ENCODE assay signal across 8 mouse cellular contexts in the genomic region with DNA sequence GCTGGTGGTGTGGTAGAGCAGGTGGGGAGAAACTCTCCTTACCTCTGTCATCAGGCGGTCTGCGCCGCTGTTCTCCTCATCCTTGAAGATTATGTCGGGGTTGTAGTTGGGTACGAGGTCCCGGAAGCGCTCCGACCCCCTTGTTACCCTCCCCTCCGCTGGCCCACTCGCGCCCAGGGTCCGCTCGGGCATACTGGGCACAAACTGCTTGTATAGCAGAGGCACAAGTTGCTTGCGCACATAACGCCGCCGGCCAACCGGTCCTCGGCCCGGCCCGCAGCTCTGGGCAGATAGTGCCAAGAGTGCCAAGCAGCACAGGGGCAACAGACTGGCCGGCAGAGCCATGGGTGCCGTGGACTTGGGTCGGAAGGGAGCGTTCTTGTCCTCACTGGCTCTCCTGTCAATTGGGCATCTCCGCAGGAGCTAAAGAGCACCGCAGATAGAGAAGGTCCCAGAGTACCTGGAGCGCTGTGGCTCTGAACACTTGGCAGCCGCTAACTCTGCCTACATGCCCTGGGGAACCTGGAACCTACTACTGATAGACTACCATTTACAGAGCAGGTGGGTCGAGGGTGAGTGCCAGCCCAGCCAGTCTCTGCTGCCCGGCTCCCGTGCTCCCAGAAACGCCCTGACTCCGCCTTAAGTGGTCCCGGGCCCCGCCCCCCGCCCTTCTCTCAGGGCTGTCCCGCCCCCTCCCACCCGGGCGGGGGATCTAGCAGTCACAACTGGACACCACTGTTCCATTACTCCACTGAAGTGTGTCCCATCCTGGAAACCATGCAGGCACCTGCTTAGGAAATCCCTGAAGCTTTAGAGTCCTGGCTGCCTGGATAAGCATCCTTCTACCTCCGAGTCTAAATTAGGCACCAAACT. TPM values are rescaled to one million over a fixed set of nuclear protein-coding genes. Genes with fewer than 3 reads are reported as not detected.
DNase-seq lines count a peak whose midpoint lies in the region; ATAC-seq and TF ChIP-seq lines count a peak whose summit lies in the region.

TSS of gene Dhh (minus strand) at position 613 of the 873 bp plus-strand sequence.

- no peak within 1 kb of the TSS for H3K27ac ChIP-seq in kidney, embryonic 14.5 days (ENCODE audit: low read depth, low read length)
- no peak within 1 kb of the TSS for H3K27ac ChIP-seq in forebrain, embryonic 15.5 days (replicated peaks)
- no peak within 1 kb of the TSS for H3K27ac ChIP-seq in midbrain, embryonic 14.5 days (replicated peaks; ENCODE audit: low read depth, low read length)
- no peak within 1 kb of the TSS for H3K27ac ChIP-seq in cerebellum, adult 2 months (ENCODE audit: insufficient read depth, low read length)

- no peak for TF ChIP-seq CTCF in cerebellum, adult 2 months (IDR thresholded peaks at IDR 0.05; ENCODE audit: borderline replicate concordance, insufficient read depth, low read depth, low read length)

- peaks cover 40% of the 10 kb centered on the region for H3K4me1 ChIP-seq in kidney, embryonic 14.5 days (ENCODE audit: control insufficient read depth, insufficient read depth, low read length)
- H3K4me1 ChIP-seq in forebrain, embryonic 15.5 days: peaks cover 40% of the 10 kb centered on the region
- peaks cover 25% of the 10 kb centered on the region for H3K4me1 ChIP-seq in midbrain, embryonic 14.5 days (ENCODE audit: control insufficient read depth, insufficient read depth, low read length)
- H3K4me1 ChIP-seq in cerebellum, adult 2 months (ENCODE audit: control insufficient read depth, insufficient read depth, low read length): peaks cover 6% of the 10 kb centered on the region

- peak within 1 kb of the TSS; percentile 38 for H3K4me2 ChIP-seq in kidney, embryonic 14.5 days (replicated peaks; ENCODE audit: low read depth, low read length)
- peak within 1 kb of the TSS; percentile 26 for H3K4me2 ChIP-seq in forebrain, embryonic 15.5 days (replicated peaks)
- peak within 1 kb of the TSS; percentile 35 for H3K4me2 ChIP-seq in midbrain, embryonic 14.5 days (ENCODE audit: low read length)

- H3K27me3 ChIP-seq in kidney, embryonic 14.5 days (ENCODE audit: control insufficient read depth, insufficient read depth, low read length): peaks cover 64% of the 10 kb centered on the region
- H3K27me3 ChIP-seq in forebrain, embryonic 15.5 days: peaks cover 65% of the 10 kb centered on the region
- H3K27me3 ChIP-seq in midbrain, embryonic 14.5 days (ENCODE audit: control insufficient read depth, insufficient read depth, low read length): peaks cover 63% of the 10 kb centered on the region
- H3K27me3 ChIP-seq in cerebellum, adult 2 months (ENCODE audit: control insufficient read depth, insufficient read depth, low read length): peaks cover 1% of the 10 kb centered on the region; the same call in 1 of the 2 replicates

- WGBS in kidney, embryonic 14.5 days: under 1% methylated on average over 41 of the region's 41 CpGs
- under 1% methylated on average over 41 of the region's 41 CpGs for WGBS in forebrain, embryonic 15.5 days
- under 1% methylated on average over 41 of the region's 41 CpGs for WGBS in midbrain, embryonic 14.5 days
- WGBS in cerebellum, adult 2 months: 4% methylated on average over 41 of the region's 41 CpGs

- H3K9me3 ChIP-seq in kidney, embryonic 14.5 days (ENCODE audit: control insufficient read depth, low read length): no peaks in the 10 kb centered on the region
- no peaks in the 10 kb centered on the region for H3K9me3 ChIP-seq in forebrain, embryonic 15.5 days
- no peaks in the 10 kb centered on the region for H3K9me3 ChIP-seq in midbrain, embryonic 14.5 days (ENCODE audit: control insufficient read depth, low read length)

- no peak for TF ChIP-seq POLR2A in cerebellum, adult 2 months (IDR thresholded peaks at IDR 0.05; ENCODE audit: borderline replicate concordance, insufficient read depth, low read length)

- no peak within 1 kb of the TSS for H3K9ac ChIP-seq in kidney, embryonic 14.5 days (ENCODE audit: low read depth, low read length)
- H3K9ac ChIP-seq in forebrain, embryonic 15.5 days (replicated peaks): no peak within 1 kb of the TSS
- no peak within 1 kb of the TSS for H3K9ac ChIP-seq in midbrain, embryonic 14.5 days (replicated peaks; ENCODE audit: low read length)

- peak; percentile 70 for ATAC-seq in kidney, embryonic 14.5 days (ENCODE audit: low FRiP score, low TSS enrichment)
- 0 out of 2 replicates have a peak, but pooled peaks have one; percentile 14 for ATAC-seq in forebrain, embryonic 15.5 days (replicated peaks)
- ATAC-seq in midbrain, embryonic 14.5 days (ENCODE audit: low FRiP score, low TSS enrichment): no peak
- ATAC-seq in monocyte, adult 5-6 weeks (replicated peaks; ENCODE audit: insufficient number of reproducible peaks, low FRiP score, low TSS enrichment, poor library complexity, severe bottlenecking): no peak

- H3K36me3 ChIP-seq in kidney, embryonic 14.5 days (ENCODE audit: control insufficient read depth, insufficient read depth, low read length): 0 out of 2 replicates have a peak, but pooled peaks cover under 1% of the 10 kb centered on the region
- peaks cover 3% of the 10 kb centered on the region for H3K36me3 ChIP-seq in forebrain, embryonic 15.5 days
- peaks cover 6% of the 10 kb centered on the region for H3K36me3 ChIP-seq in midbrain, embryonic 14.5 days (ENCODE audit: control insufficient read depth, insufficient read depth, low read length)

- no peak for DNase-seq in kidney, adult 9 months
- peak; percentile 24 to 61 for DNase-seq in kidney, postnatal 25 days
- DNase-seq in midbrain, embryonic 14.5 days: peak; percentile 31
- DNase-seq in cerebellum, adult 2 months: no peak
- DNase-seq in cerebellum, postnatal 36 days: no peak

- peak within 1 kb of the TSS; percentile 31 for H3K4me3 ChIP-seq in kidney, embryonic 14.5 days (ENCODE audit: low read length)
- H3K4me3 ChIP-seq in forebrain, embryonic 15.5 days: peak within 1 kb of the TSS; percentile 15
- H3K4me3 ChIP-seq in midbrain, embryonic 14.5 days (replicated peaks; ENCODE audit: low read depth, low read length): peak within 1 kb of the TSS; percentile 12; the same call in 1 of the 2 replicates
- H3K4me3 ChIP-seq in cerebellum, adult 2 months (replicated peaks; ENCODE audit: insufficient read depth, low read depth, low read length): no peak within 1 kb of the TSS

RNA-seq across cellular contexts. Expression of gene Dhh, which starts in this region (rescaled TPM):
- 0.54 and 0.84 TPM in 2 replicates for polyA plus RNA-seq in kidney, embryonic 14.5 days (2014; fragmentation: Nextera tagmentation; extraction: Ambion mirVana)
- 0.52 and 0.68 TPM in 2 replicates for polyA plus RNA-seq in forebrain, embryonic 15.5 days (2015; fragmentation: Nextera tagmentation; extraction: Ambion mirVana)
- polyA plus RNA-seq in midbrain, embryonic 14.5 days (2014; fragmentation: Nextera tagmentation; extraction: Ambion mirVana): 0.36 and 0.57 TPM in 2 replicates
- 0.07 and 0.10 TPM in 2 replicates for polyA plus RNA-seq in cerebellum, adult 2 months (2012; rRNA removed)
- 0.19 TPM in 1 of 3 replicates, not detected in the others for total RNA-seq in monocyte, adult 5-6 weeks (2017)

Comparison
In these comparisons a context has a peak if more than half of its experiments do, and no peak if none do; other contexts are left out.
1. DNase-seq: peak in kidney, postnatal 25 days (2 of 2); none in kidney, adult 9 months (single experiment), cerebellum, adult 2 months (0 of 2) and cerebellum, postnatal 36 days (0 of 2).
2. Peak in ATAC-seq, H3K4me3 ChIP-seq and H3K4me2 ChIP-seq in kidney, embryonic 14.5 days; RNA of the gene not detected or under 1 TPM.
3. Peak in ATAC-seq, H3K4me3 ChIP-seq and H3K4me2 ChIP-seq in forebrain, embryonic 15.5 days; RNA of the gene not detected or under 1 TPM.
4. Peak in DNase-seq, H3K4me3 ChIP-seq and H3K4me2 ChIP-seq in midbrain, embryonic 14.5 days; RNA of the gene not detected or under 1 TPM.
5. Peak in every context shown above with its lines, with median percentiles within 50 percentile points of each other: H3K4me2 ChIP-seq.